Mouse (Mus musculus) right cerebral cortex, postnatal 36 days (tissue): ENCODE measurements around the gene Ncf1.

Experiments used
- DNase-seq, 2 experiments: peaks; one replicate each; pipeline ENCODE4 v3.0.0; 2022; ENCODE audit warnings: low spot score in 2 of 2, mixed read lengths in 1 of 2

Gene Ncf1

GRCm38 (mm10) chr5:134243661-134244436 lies 14.4 kb upstream of the Ncf1 start:
- DNase-seq = no peak

GRCm38 (mm10) chr5:134241831-134242230 lies 12.4 kb upstream of the Ncf1 start:
- DNase-seq = no peak

- no peak for DNase-seq
These were observed 8.7 kb upstream of the Ncf1 start for GRCm38 (mm10) chr5:134237936-134238760.

- DNase-seq = no peak
These were observed 8.1 kb upstream of the Ncf1 start for GRCm38 (mm10) chr5:134237508-134237907.

- no peak for DNase-seq
These were observed 7.4 kb upstream of the Ncf1 start for GRCm38 (mm10) chr5:134236796-134237195.

GRCm38 (mm10) chr5:134236241-134236640 lies 6.8 kb upstream of the Ncf1 start:
- DNase-seq = no peak

- DNase-seq = no peak
These were observed 5.7 kb upstream of the Ncf1 start for GRCm38 (mm10) chr5:134235111-134235510.

- no peak for DNase-seq
These were observed 4.8 kb upstream of the Ncf1 start for GRCm38 (mm10) chr5:134234205-134234604.

- DNase-seq = no peak
These were observed 3.8 kb upstream of the Ncf1 start for GRCm38 (mm10) chr5:134233244-134233651.

- no peak for DNase-seq
These were observed 3.1 kb upstream of the Ncf1 start for GRCm38 (mm10) chr5:134232568-134232967.

- DNase-seq = no peak
These were observed 2.7 kb upstream of the Ncf1 start for GRCm38 (mm10) chr5:134232111-134232510.

GRCm38 (mm10) chr5:134231376-134231775 lies 2.0 kb upstream of the Ncf1 start:
- peak in 1 of 2 experiments; percentile 42 for DNase-seq

GRCm38 (mm10) chr5:134228249-134228638 lies 1.2 kb downstream of the Ncf1 start:
- DNase-seq = no peak

- DNase-seq = no peak
These were observed 1.7 kb downstream of the Ncf1 start for GRCm38 (mm10) chr5:134227574-134228248.

GRCm38 (mm10) chr5:134226946-134227345 lies 2.5 kb downstream of the Ncf1 start:
- DNase-seq = no peak

- DNase-seq = no peak
These were observed 4.1 kb downstream of the Ncf1 start for GRCm38 (mm10) chr5:134225110-134225901.

- DNase-seq = no peak
These were observed 7.7 kb downstream of the Ncf1 start for GRCm38 (mm10) chr5:134221708-134222150.

- DNase-seq = no peak
These were observed 8.1 kb downstream of the Ncf1 start for GRCm38 (mm10) chr5:134221278-134221677.

- no peak for DNase-seq
These were observed 11.5 kb downstream of the Ncf1 start for GRCm38 (mm10) chr5:134217900-134218299.

- DNase-seq = no peak
These were observed 15.2 kb downstream of the Ncf1 start for GRCm38 (mm10) chr5:134214021-134214806.
